Mouse (Mus musculus) limb, embryonic 11.5 days (tissue): ENCODE results near the gene Brf1. TPM values are rescaled to one million over a fixed set of nuclear protein-coding genes. Genes with fewer than 3 reads are reported as not detected.
A peak's percentile ranks its signal among the peaks of the same experiment; 100 is the strongest.

ENCODE experiments used
- ATAC-seq: fragments of 200-750 bp; cut with Nextera tagmentation; 2 replicates; pipeline ENCODE4 v1.8.0; 2017; ENCODE audit warnings: low read depth; ENCODE audit not compliant: insufficient number of reproducible peaks, low FRiP score, low TSS enrichment
- DNase-seq: peaks from one replicate; pipeline ENCODE4 v3.0.0-alpha.2; 2015; ENCODE audit warnings: low spot score
- H3K27ac ChIP-seq: fragments of 300-500 bp; sonication (generic); replicated peaks from 2 replicates; pipeline ENCODE4 v1.5.1; 2014; ENCODE audit warnings: low read depth, mild to moderate bottlenecking, low read length
- H3K27me3 ChIP-seq: fragments of 300-500 bp; sonication (generic); 2 replicates; pipeline ENCODE4 v1.6.1; 2014; ENCODE audit warnings: mild to moderate bottlenecking, low read length, mixed read lengths; ENCODE audit not compliant: control insufficient read depth, insufficient read depth
- H3K36me3 ChIP-seq: fragments of 300-500 bp; sonication (generic); 2 replicates; pipeline ENCODE4 v1.6.1; 2014; ENCODE audit warnings: mild to moderate bottlenecking, low read length, moderate library complexity, mixed read lengths; ENCODE audit not compliant: control insufficient read depth, insufficient read depth
- H3K4me1 ChIP-seq: fragments of 300-500 bp; sonication (generic); 2 replicates; pipeline ENCODE4 v1.6.1; 2014; ENCODE audit warnings: low read length, mixed read lengths; ENCODE audit not compliant: control insufficient read depth, insufficient read depth
- H3K4me2 ChIP-seq: fragments of 300-500 bp; sonication (generic); 2 replicates; pipeline ENCODE4 v1.6.1; 2014; ENCODE audit warnings: low read depth, mild to moderate bottlenecking, moderate library complexity; ENCODE audit not compliant: severe bottlenecking
- H3K4me3 ChIP-seq: fragments of 300-500 bp; sonication (generic); 2 replicates; pipeline ENCODE4 v1.5.1; 2014; ENCODE audit warnings: low read depth, low read length
- H3K9ac ChIP-seq: fragments of 300-500 bp; sonication (generic); 2 replicates; pipeline ENCODE4 v1.6.1; 2014; ENCODE audit warnings: mild to moderate bottlenecking, low read length
- H3K9me3 ChIP-seq: fragments of 300-500 bp; sonication (generic); 2 replicates; pipeline ENCODE4 v1.6.1; 2016; ENCODE audit warnings: low read length; ENCODE audit not compliant: control insufficient read depth
- WGBS: fragments of 180-500 bp; shearing (Covaris S2); extraction: QIAGEN DNeasy Blood & Tissue Kit; methylation state at CpG from one replicate; pipeline ENCODE4 v1.1.7; 2014; 5-methylcytosine and 5-hydroxymethylcytosine counted together
- polyA plus RNA-seq: library from polyadenylated mRNA; unstranded; fragments of >200 nt; fragmentation: Nextera tagmentation; extraction: Ambion mirVana; gene quantifications from 2 replicates; pipeline ENCODE4 v1.2.1, GENCODE M21; 2014

Gene Brf1
- polyA plus RNA-seq, 1 experiment from 2014 or later = 58.8 TPM

GRCm38 (mm10) chr12:112961428-112961827 is 39.1 kb downstream of the Brf1 start:
- Histone ChIP-seq H3K36me3 (peaks cover 39% of the 10 kb centered on the region), H3K4me1 (no peaks in the 10 kb centered on the region), H3K27me3 (no peaks in the 10 kb centered on the region), H3K27ac (no peak overlapping the region), H3K9ac (no peak overlapping the region), H3K9me3 (no peaks in the 10 kb centered on the region), H3K4me2 (no peak overlapping the region), H3K4me3 (no peak overlapping the region)
- 91% methylated on average over 7 of the region's 7 CpGs for WGBS
- DNase-seq (no peak), ATAC-seq (no peak)

- Histone ChIP-seq H3K9ac (no peak overlapping the region), H3K9me3 (no peaks in the 10 kb centered on the region), H3K27ac (no peak overlapping the region), H3K4me2 (no peak overlapping the region), H3K4me1 (no peaks in the 10 kb centered on the region), H3K36me3 (peaks cover 34% of the 10 kb centered on the region), H3K27me3 (no peaks in the 10 kb centered on the region), H3K4me3 (no peak overlapping the region)
- ATAC-seq (no peak), DNase-seq (no peak)
- 89% methylated on average over 8 of the region's 8 CpGs for WGBS
Observed at GRCm38 (mm10) chr12:112959421-112959820, 41.1 kb downstream of the Brf1 start.

- WGBS = 46% methylated on average over 4 of the region's 4 CpGs
- peak; percentile 32; the same call in 1 of the 2 replicates for ATAC-seq
- no peaks in the 10 kb centered on the region for H3K4me1 ChIP-seq
- H3K9me3 ChIP-seq = no peaks in the 10 kb centered on the region
- no peaks in the 10 kb centered on the region for H3K27me3 ChIP-seq
- no peak overlapping the region for H3K27ac ChIP-seq
- H3K36me3 ChIP-seq = peaks cover 32% of the 10 kb centered on the region
- DNase-seq = peak; percentile 54
- no peak overlapping the region for H3K9ac ChIP-seq
- H3K4me3 ChIP-seq = no peak overlapping the region
- H3K4me2 ChIP-seq = no peak overlapping the region; the same call in 1 of the 2 replicates
Observed at GRCm38 (mm10) chr12:112958303-112958702, 42.2 kb downstream of the Brf1 start.

- H3K4me2 ChIP-seq = no peak overlapping the region
- no peak overlapping the region for H3K4me3 ChIP-seq
- no peaks in the 10 kb centered on the region for H3K9me3 ChIP-seq
- H3K36me3 ChIP-seq = peaks cover 11% of the 10 kb centered on the region
- peaks cover 11% of the 10 kb centered on the region for H3K4me1 ChIP-seq
- ATAC-seq (0 out of 2 replicates have a peak, but pooled peaks have one; percentile 33), DNase-seq (peak; percentile 82)
- H3K27ac ChIP-seq = no peak overlapping the region
- H3K9ac ChIP-seq = no peak overlapping the region
- no peaks in the 10 kb centered on the region for H3K27me3 ChIP-seq
- 32% methylated on average over 4 of the region's 4 CpGs for WGBS
Observed at GRCm38 (mm10) chr12:112955800-112956199, 44.7 kb downstream of the Brf1 start.

GRCm38 (mm10) chr12:112952926-112953565 is 47.5 kb downstream of the Brf1 start:
- H3K27ac ChIP-seq = no peak overlapping the region
- no peak overlapping the region for H3K4me3 ChIP-seq
- no peak for ATAC-seq
- H3K4me1 ChIP-seq = peaks cover 18% of the 10 kb centered on the region
- no peaks in the 10 kb centered on the region for H3K27me3 ChIP-seq
- H3K4me2 ChIP-seq = no peak overlapping the region
- no peak overlapping the region for H3K9ac ChIP-seq
- WGBS = 76% methylated on average over 3 of the region's 3 CpGs
- no peak for DNase-seq
- H3K36me3 ChIP-seq = peaks cover 4% of the 10 kb centered on the region
- H3K9me3 ChIP-seq = no peaks in the 10 kb centered on the region

- no peak overlapping the region for H3K9ac ChIP-seq
- H3K36me3 ChIP-seq = peaks cover 4% of the 10 kb centered on the region
- no peaks in the 10 kb centered on the region for H3K9me3 ChIP-seq
- H3K27ac ChIP-seq = no peak overlapping the region
- peaks cover 18% of the 10 kb centered on the region for H3K4me1 ChIP-seq
- H3K27me3 ChIP-seq = no peaks in the 10 kb centered on the region
- ATAC-seq (no peak), DNase-seq (no peak)
- H3K4me3 ChIP-seq = no peak overlapping the region
- no peak overlapping the region for H3K4me2 ChIP-seq
- WGBS = 53% methylated on average over 8 of the region's 8 CpGs
Observed at GRCm38 (mm10) chr12:112952433-112952832, 48.1 kb downstream of the Brf1 start.

- Histone ChIP-seq H3K4me3 (0 out of 2 replicates have a peak overlapping the region, but pooled peaks have one; percentile 3), H3K9ac (no peak overlapping the region), H3K9me3 (no peaks in the 10 kb centered on the region), H3K27ac (no peak overlapping the region; the same call in 1 of the 2 replicates), H3K4me2 (0 out of 2 replicates have a peak overlapping the region, but pooled peaks have one; percentile 69), H3K4me1 (peaks cover 18% of the 10 kb centered on the region), H3K27me3 (no peaks in the 10 kb centered on the region), H3K36me3 (peaks cover 4% of the 10 kb centered on the region)
- DNase-seq (no peak), ATAC-seq (no peak)
- 15% methylated on average over 7 of the region's 7 CpGs for WGBS
Observed at GRCm38 (mm10) chr12:112951150-112951842, 49.2 kb downstream of the Brf1 start.

- WGBS = 2% methylated on average over 6 of the region's 6 CpGs
Observed at GRCm38 (mm10) chr12:112950761-112951129, 49.8 kb downstream of the Brf1 start.

More at GRCm38 (mm10) chr12:112950761-112951129, 49.8 kb downstream of the Brf1 start:
- H3K36me3 ChIP-seq = peaks cover 4% of the 10 kb centered on the region
- peak overlapping the region; percentile 31; the same call in 1 of the 2 replicates for H3K9ac ChIP-seq
- ATAC-seq = peak; percentile 37; the same call in 1 of the 2 replicates
- H3K9me3 ChIP-seq = no peaks in the 10 kb centered on the region
- no peak for DNase-seq
- H3K4me3 ChIP-seq = peak overlapping the region; percentile 50
- H3K4me1 ChIP-seq = peaks cover 18% of the 10 kb centered on the region
- H3K27ac ChIP-seq = no peak overlapping the region
- peak overlapping the region; percentile 69 for H3K4me2 ChIP-seq
- H3K27me3 ChIP-seq = no peaks in the 10 kb centered on the region
